ENCODE assay signal across 8 mouse cellular contexts in the genomic region with DNA sequence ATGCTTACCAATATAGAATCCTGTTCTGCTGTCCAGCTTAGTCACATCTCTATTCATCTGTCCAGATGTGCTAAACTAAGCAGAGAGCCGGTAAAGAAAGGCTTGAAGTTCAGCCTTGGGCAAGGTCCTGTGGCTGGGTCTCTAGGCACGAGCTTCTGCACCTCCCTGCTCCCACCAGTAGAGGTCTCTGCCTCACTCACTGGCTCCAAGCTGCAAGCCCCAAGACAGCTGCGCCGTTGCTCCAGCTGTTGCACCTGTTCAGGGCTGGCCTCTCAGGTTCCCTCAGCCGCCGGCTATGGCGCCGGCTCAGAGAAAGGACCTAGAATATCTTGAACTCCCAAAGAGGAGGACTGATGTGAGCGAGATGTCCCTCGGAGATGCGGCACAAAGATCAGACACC. TPM values are rescaled to one million over a fixed set of nuclear protein-coding genes. Genes with fewer than 3 reads are reported as not detected.
DNase-seq lines count a peak whose midpoint lies in the region; ATAC-seq and TF ChIP-seq lines count a peak whose summit lies in the region.

No protein-coding gene starts in this region.

- no peak overlapping the region for H3K4me2 ChIP-seq in kidney, postnatal 0 days (ENCODE audit: low read length)
- H3K4me2 ChIP-seq in liver, embryonic 11.5 days, result no peak overlapping the region

- no peak overlapping the region for H3K27ac ChIP-seq in kidney, postnatal 0 days
- no peak overlapping the region for H3K27ac ChIP-seq in liver, embryonic 11.5 days (ENCODE audit: low read depth, low read length)
- no peak overlapping the region for H3K27ac ChIP-seq in olfactory bulb, adult 2 months (ENCODE audit: insufficient read depth, low read depth, low read length)

- 10% methylated on average over 11 of the region's 11 CpGs for WGBS in kidney, postnatal 0 days
- 19% methylated on average over 11 of the region's 11 CpGs for WGBS in liver, embryonic 11.5 days
- WGBS in olfactory bulb, adult 2 months, result 18% methylated on average over 11 of the region's 11 CpGs

- peak; percentile 24 to 59 for DNase-seq in urinary bladder, adult 18-20 months (ENCODE audit: low spot score in 2 of 2)
- no peak for DNase-seq in urinary bladder, postnatal 10 days (ENCODE audit: low spot score)
- DNase-seq in cerebellum, postnatal 36 days, result peak; percentile 56 to 63
- DNase-seq in gastrocnemius, postnatal 4 days (ENCODE audit: low spot score in 2 of 2), result peak; percentile 38 to 75
- DNase-seq in kidney, postnatal 0 days (ENCODE audit: low spot score), result peak; percentile 82
- peak; percentile 67 for DNase-seq in liver, embryonic 11.5 days (ENCODE audit: low spot score)
- peak; percentile 62 to 65 for DNase-seq in thymus, adult 18-20 months

- peak; percentile 88 for TF ChIP-seq CTCF in kidney, postnatal 0 days (IDR thresholded peaks at IDR 0.05; ENCODE audit: low read depth)
- TF ChIP-seq CTCF in olfactory bulb, adult 2 months (IDR thresholded peaks at IDR 0.05; ENCODE audit: insufficient read depth, low read depth, low read length), result peak; percentile 87

- ATAC-seq in kidney, postnatal 0 days (replicated peaks; ENCODE audit: low FRiP score, low read depth), result peak; percentile 73
- ATAC-seq in liver, embryonic 11.5 days (replicated peaks; ENCODE audit: low FRiP score), result no peak

- no peak overlapping the region for H3K9ac ChIP-seq in kidney, postnatal 0 days (ENCODE audit: low read depth, low read length)
- H3K9ac ChIP-seq in liver, embryonic 11.5 days (ENCODE audit: low read depth, low read length), result no peak overlapping the region

- no peaks in the 10 kb centered on the region for H3K9me3 ChIP-seq in kidney, postnatal 0 days (replicated peaks; ENCODE audit: low read length)
- no peaks in the 10 kb centered on the region for H3K9me3 ChIP-seq in liver, embryonic 11.5 days (ENCODE audit: control insufficient read depth, low read length)

- peaks cover 18% of the 10 kb centered on the region for H3K27me3 ChIP-seq in kidney, postnatal 0 days (ENCODE audit: insufficient read depth, low read length)
- H3K27me3 ChIP-seq in liver, embryonic 11.5 days (replicated peaks; ENCODE audit: control insufficient read depth, insufficient read depth, low read length), result peaks cover 48% of the 10 kb centered on the region

- no peaks in the 10 kb centered on the region for H3K36me3 ChIP-seq in kidney, postnatal 0 days (ENCODE audit: insufficient read depth, low read length)
- H3K36me3 ChIP-seq in liver, embryonic 11.5 days (ENCODE audit: control insufficient read depth, insufficient read depth, low read length), result no peaks in the 10 kb centered on the region

- TF ChIP-seq POLR2A in olfactory bulb, adult 2 months (IDR thresholded peaks at IDR 0.05; ENCODE audit: insufficient read depth, low read depth, low read length), result no peak

- H3K4me1 ChIP-seq in kidney, postnatal 0 days (replicated peaks; ENCODE audit: insufficient read depth, low read length), result no peaks in the 10 kb centered on the region
- no peaks in the 10 kb centered on the region for H3K4me1 ChIP-seq in liver, embryonic 11.5 days (replicated peaks; ENCODE audit: control insufficient read depth, insufficient read depth, low read length)
- peaks cover 8% of the 10 kb centered on the region for H3K4me1 ChIP-seq in olfactory bulb, adult 2 months (ENCODE audit: control insufficient read depth, insufficient read depth, low read length)

- no peak overlapping the region for H3K4me3 ChIP-seq in kidney, postnatal 0 days (replicated peaks; ENCODE audit: low read depth, low read length)
- no peak overlapping the region for H3K4me3 ChIP-seq in liver, embryonic 11.5 days (ENCODE audit: low read depth, low read length)
- no peak overlapping the region for H3K4me3 ChIP-seq in olfactory bulb, adult 2 months (ENCODE audit: insufficient read depth, low read depth, low read length)

RNA-seq across cellular contexts. Expression of a gene that starts 3.7 kb away (rescaled TPM):
- total RNA-seq in gastrocnemius, postnatal 4 days (2021), result 1 to 10 TPM; 4.7 to 6.5 TPM
- 0.22 and 0.32 TPM in 2 replicates for polyA plus RNA-seq in kidney, postnatal 0 days (2015; fragmentation: Nextera tagmentation; extraction: Ambion mirVana)
- 0.19 and 0.39 TPM in 2 replicates for polyA plus RNA-seq in liver, embryonic 11.5 days (2014; fragmentation: Nextera tagmentation; extraction: Ambion mirVana)
- polyA plus RNA-seq in olfactory bulb, adult 2 months (2012; ENCODE audit: insufficient read depth, insufficient read length, low replicate concordance, missing spikeins), result not detected in 2 replicates

RNA-seq across cellular contexts. Expression of a gene that starts 29.4 kb away (rescaled TPM):
- total RNA-seq in gastrocnemius, postnatal 4 days (2021), result 10 to 100 TPM; 12.4 to 14.5 TPM
- polyA plus RNA-seq in kidney, postnatal 0 days (2015; fragmentation: Nextera tagmentation; extraction: Ambion mirVana), result 4.4 and 5.0 TPM in 2 replicates
- polyA plus RNA-seq in liver, embryonic 11.5 days (2014; fragmentation: Nextera tagmentation; extraction: Ambion mirVana), result 3.7 and 4.3 TPM in 2 replicates
- 42.4 TPM in 1 of 2 replicates, not detected in the other for polyA plus RNA-seq in olfactory bulb, adult 2 months (2012; ENCODE audit: insufficient read depth, insufficient read length, low replicate concordance, missing spikeins)
